Mouse (Mus musculus) testis, adult 2 months (tissue): ENCODE results near the gene Gm20388.

Experiments used
- CTCF ChIP-seq: fragments of 200-500 bp; IDR thresholded peaks from 2 replicates; pipeline ENCODE4 v1.5.1; 2012; ENCODE audit warnings: low read depth, mild to moderate bottlenecking, inconsistent platforms, low read length, moderate library complexity; ENCODE audit not compliant: control insufficient read depth, insufficient read depth, insufficient replicate concordance
- POLR2A ChIP-seq: fragments of 200-500 bp; IDR thresholded peaks from 2 replicates; pipeline ENCODE4 v1.6.1; 2012; ENCODE audit warnings: low read depth, mild to moderate bottlenecking, inconsistent platforms, low read length, moderate library complexity; ENCODE audit not compliant: control insufficient read depth

- no peak for TF ChIP-seq POLR2A
- TF ChIP-seq CTCF, result no peak
These were observed 139.7 kb downstream of the Gm20388 start for GRCm38 (mm10) chr8:120050376-120050775.
